Mouse (Mus musculus): ENCODE measurements around the gene Gdf11.

Gene Gdf11

DNA sequence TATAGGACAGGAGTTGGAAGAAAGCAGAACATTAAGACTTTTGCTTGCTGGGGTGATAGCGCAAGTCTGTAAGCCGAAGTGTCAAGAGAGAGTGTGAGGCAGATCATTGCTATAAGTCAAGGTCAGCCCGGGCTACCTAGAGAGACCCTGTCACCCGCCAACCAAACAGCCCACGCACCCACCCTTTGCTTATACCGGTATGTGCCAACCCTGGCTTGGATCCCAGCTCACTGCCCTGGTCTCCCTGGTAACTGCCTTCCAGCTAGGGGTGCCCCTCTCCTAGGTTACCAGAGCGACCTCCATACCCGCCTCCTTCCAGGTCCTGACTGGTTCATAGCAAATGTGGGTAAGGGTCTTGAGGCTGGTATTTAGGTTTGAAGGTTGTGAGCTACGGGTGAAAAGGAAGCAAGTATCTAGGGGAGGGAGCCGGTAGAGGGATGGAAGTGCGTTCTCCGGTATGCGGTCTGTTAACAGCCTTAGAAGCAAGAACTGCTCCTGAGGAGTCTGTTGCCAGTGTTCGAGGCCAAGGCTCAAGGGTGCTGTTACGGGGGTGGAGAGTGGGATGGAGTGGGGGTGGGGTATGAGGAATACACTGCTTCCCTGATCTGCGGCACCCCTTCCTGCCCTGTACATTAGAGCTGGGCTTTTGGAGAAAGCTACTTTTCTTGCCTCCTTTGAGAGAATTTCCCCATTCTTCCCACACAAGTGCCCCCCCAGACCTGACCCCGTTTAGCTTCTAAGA lies 4.6 kb upstream of the Gdf11 start:
- DNase-seq (ENCODE audit: low read depth, low spot score), result no peak

DNA sequence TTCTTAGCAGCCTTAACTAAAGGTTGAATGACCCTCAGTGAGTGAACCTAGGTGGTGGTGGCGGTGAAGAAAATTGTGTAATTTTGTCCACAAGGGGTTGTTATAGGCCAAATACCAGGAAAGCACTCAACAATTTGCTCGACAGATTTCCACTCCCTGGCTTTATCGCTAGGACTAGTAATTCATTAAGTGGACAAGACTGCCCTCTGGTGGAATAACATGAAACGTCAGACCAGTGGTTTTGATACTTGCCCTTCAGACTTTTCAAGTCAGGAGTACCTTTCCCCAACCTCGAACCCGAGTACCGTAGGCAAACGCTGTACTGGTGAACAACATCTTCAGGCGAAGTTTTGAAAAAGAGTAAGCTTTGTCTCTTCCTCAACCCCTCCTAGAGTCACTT lies 3.9 kb upstream of the Gdf11 start:
- peak; percentile 61 for DNase-seq (ENCODE audit: low read depth, low spot score)

DNA sequence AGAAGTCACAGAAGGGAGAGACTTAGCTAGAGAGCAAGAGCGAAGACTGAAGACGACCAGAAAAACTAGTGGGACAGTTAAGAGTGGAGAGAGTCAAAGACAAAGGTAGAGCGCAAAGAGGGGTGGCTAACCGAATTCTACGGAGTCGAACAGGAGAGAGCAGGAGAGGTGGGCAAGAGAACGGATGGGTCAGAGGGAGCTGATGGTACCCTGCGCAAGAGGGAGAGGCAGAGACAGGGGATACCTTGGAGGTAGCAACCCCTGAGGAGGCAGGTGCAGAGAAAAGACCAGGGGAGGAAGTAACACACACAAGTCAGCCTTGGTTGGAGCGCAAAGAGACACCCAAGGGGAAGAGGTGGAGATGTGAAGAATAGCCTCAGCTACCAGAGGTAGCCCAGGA lies 728 bp upstream of the Gdf11 start:
- no peak for DNase-seq (ENCODE audit: low read depth, low spot score)

DNA sequence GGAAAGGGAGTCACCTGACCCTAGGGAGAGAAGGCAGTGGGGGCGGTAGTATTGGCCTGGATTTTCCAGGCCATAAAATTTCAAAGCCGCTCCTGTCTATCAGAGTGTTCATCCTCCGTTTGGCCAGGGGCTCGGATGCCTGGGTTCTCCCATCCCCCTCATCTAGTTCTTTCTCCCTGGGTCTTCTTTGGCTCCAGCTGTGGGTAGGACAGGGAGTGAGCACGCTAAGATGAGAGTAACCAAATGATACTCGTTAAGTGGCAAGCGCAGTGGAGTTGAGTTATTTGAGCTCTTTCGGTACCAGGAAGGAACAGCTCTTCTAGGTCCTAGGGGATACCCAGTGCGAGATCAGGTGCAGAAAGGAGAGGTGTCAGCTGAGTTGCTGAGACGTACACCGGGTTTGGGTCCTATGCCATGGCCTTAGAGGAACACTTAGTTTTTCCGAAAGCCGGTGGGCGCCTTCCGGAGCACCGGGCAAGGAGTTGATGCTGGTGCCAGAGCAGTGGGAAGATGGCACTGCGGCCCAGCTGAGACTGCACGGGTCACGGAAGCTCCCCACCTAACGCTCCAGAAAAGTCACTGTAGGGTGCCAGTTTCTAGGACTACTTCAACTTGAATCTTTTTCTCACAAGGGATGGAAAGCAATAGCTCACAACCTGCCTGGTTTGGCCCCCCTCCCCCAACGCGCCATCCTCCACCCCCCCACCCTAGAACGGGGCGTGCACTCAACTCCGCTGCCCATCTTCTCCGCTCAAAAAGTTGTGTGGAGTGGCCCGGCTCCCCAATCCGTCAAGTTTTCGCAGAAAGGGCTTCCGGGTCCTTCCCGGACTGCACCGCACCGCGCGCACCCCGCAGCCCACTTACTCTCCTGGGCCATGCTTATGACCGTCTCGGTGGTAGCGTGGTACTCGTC lies 879 bp downstream of the Gdf11 start:
- DNase-seq (ENCODE audit: low read depth, low spot score), result no peak

DNA sequence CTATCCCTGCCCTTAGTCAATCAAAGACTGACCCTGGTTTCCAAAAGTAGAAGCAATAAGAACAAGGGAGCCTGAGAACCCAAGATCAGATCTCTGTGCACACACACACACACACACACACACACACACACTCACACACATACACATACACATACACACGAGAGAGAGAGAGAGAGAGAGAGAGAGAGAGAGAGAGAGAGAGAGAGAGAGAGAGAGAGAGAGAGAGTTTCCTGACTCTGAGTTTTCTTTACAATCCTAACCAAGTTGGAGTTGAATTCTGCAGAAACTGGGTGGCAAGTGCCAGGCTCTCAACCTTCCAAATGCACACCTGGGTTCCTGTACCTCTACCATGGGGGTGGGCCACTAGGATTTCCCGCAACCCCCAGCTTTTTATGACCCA lies 1.7 kb downstream of the Gdf11 start:
- no peak for DNase-seq (ENCODE audit: low read depth, low spot score)

DNA sequence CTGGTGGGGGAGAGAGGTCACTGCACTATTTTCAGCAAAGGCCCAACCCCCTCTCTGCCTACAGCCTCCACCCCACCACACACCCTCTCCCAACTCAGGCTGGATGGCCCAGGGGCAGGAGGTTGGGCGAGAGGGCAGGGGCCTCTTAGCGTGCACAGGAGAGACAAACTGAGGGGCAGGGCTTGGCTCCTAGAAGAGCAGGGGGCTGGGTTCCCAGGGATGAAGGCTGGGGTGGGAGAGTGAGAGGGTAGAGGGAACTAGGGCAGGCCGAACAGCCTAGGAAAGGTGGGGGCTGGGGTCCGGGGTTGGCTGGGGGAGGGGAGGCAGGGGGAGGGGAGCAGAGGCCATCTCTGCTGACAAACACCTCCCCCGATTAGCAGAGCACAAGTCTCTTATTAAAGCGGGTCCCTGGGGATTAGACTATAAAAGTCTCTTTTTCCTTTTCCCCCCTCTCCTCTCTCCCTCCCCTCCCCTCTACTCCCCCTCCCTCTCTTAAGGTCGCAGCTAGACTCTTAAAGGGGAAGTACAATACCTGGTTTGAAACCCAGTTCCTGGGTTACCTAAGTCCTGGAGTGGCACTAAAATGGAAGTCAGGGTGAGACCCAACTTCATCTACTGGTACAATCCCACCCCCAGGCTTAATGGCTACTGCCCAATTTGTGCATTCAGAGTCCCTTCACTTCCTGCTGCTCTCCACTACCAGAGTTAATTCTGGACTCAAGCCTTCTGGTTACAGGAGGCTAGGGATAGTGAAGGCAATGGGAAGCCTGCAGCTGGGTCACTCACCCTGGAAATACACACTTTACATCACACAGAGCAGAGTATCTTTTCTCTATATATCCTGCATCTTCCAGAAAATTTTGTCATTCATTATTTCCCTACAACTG lies 2.3 kb downstream of the Gdf11 start:
- no peak for DNase-seq (ENCODE audit: low read depth, low spot score)

DNA sequence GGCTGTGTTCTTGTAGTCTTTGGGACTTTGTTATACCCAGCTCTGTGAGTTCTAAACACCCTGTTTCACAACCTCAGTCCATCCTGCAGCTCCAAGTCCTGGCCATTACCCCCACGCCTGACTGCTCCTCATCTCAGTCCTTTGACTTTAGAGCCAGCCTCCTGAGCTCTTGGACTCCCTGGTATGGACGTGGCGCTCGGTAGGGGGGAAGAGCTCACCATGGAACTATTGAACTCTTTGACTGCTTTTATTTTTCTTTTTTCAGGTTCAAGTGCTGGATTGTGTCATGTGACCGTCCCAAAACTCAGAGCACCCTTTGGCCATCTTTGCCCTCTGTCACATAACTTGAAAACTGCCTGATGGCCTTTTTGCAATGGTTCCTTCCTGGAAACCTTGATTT lies 9.5 kb downstream of the Gdf11 start:
- no peak for DNase-seq (ENCODE audit: low read depth, low spot score)

DNA sequence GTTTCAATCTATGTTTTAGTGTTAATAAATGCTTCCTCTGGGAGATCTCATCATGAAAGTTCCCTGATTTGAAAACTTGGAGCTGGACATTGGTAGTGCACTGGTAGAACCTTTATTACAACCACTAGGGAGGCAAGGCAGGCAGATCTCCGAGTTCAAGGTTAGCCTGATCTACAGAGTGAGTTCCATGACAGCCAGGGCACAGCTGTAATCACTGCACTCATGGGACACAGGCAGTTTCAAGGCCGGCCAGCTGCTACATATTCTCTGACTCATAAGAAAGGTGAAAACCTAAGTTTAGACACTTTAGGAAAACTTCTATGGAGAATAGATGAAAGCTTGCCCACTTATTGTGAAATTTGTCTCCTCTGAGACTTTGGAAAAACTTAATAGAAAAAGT lies 12.7 kb downstream of the Gdf11 start:
- no peak for DNase-seq (ENCODE audit: low read depth, low spot score)

DNA sequence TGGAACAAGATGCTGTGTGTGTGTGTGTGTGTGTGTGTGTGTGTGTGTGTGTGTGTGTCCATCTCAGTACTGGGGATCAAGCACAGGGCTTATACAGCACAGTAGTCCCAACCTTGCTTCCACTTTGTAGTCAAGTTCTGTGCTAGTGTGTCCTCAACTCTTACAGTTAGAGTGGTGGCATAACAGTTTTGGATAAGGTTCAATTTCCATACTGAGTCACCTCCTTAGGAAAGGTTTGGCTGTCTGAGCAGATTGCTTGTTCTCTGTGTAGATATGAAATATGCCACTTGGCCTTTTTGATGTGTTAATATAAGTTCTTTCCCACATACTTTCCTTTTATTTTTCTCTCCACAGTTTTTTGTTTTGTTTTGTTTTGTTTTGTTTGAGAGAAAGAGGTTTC lies 13.2 kb downstream of the Gdf11 start:
- DNase-seq (ENCODE audit: low read depth, low spot score), result no peak

DNA sequence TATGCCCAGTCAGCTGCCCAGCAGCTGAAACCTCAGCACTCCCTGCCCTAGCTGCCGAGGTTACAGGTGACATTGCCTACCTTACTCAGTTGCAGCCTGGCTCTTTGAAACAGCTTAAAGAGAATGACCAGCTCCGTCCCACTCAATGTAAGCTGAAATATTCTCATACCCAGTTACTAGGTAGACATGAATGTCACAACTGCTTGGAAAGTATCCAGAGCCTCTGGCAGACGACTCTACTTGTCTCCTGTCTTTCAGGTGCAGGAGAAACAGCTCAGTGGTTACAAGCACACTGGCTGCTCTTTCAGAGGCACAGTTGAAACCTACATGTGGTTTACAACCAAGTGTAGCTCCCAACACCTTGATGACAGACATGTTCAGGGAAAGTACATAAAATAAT lies 21.2 kb downstream of the Gdf11 start:
- no peak for DNase-seq (ENCODE audit: low read depth, low spot score)

DNA sequence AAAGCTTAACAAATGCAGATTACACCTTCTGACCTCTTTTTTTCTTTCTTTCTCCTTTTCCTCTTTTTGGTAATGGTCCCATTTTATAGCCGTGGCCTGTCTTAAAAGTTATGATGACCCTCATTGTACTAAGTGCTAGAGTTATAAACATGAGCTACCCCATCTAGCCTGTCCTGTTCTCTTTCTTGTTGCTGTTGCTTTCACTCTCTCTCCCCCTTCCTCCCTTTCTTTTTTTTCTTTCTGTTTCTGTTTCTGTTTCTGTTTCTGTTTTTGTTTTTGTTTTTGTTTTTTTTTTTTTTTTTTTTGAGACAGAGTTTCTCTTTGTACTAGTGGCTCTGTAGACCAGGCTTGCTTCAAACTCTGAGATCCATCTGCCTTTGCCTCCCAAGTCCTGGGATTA lies 25.0 kb downstream of the Gdf11 start:
- DNase-seq (ENCODE audit: low read depth, low spot score), result no peak

DNA sequence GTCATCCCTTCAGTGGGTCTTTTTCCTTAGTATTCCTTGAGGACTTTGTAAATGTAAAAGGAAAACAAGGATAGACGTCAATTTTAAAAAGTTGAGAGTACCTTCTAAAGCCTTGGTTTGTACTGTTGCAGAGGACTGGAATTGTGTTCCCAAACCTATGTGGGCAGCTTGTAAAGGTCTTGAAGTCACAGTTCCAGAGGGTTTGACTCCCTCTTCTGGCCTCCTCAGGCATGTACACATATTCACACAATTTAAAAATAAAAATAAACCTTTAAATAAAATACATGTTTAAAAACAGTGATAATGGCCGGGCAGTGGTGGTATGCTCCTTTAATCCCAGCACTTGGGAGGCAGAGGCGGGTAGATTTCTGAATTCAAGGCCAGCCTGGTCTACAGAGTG lies 25.5 kb downstream of the Gdf11 start:
- DNase-seq (ENCODE audit: low read depth, low spot score), result no peak

DNA sequence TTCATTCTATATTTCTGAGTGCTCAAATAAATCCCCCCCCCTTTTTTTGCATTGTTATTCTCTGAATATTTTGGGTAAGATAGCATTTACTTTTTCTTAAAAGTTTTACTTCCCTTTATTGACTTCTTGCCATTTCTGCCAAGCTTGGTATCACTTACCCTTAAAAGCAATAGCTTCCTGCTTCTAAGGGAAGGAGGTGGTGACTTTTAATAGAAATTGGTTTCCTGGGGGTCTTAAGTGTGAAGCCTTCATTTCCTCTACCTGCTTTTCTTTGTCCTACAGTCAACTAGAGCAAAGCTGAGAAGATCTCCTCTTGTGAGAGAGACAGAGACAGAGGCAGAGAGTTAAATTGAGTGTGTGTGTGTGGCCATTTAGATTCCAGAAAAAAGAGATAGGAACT lies 30.3 kb downstream of the Gdf11 start:
- no peak for DNase-seq (ENCODE audit: low read depth, low spot score)

DNA sequence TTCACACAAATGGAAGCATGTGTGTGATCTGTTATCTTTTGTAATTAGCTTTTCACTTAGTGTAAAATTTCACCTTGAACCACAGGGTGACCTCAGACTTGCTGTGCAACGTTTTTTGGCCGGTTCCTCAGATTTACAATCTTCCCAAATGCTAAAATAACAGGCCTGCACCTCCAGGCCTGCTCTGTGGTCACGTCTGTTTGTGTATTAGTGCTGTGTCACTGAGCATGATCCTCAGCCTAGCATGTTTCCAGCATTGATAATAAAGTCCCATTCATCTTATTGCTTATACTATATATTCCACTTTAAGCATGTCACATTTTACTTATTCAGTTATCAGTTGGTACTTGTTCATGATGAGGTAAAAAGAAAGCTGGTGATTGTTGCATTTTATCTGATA lies 41.2 kb downstream of the Gdf11 start:
- no peak for DNase-seq (ENCODE audit: low read depth, low spot score)

DNA sequence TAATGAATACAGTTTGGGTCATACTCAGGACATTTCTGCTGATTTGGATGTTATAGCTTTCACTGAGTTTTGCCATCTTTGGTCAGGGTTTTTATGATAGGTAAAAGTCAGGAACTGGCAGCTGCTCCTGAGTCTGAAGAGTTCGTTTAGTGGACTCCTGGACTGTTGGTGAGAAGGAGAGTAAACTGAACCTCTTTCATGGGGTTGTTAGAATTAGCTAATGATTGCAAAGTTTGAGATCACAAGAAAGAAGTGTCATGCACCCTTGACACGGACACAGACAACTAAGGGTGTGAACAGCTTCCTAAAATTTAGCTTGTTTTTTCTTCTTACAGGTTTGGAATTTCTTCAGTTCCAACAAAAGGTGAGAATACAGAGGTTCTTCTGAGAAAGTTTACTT lies 43.1 kb downstream of the Gdf11 start:
- DNase-seq (ENCODE audit: low read depth, low spot score), result no peak

DNA sequence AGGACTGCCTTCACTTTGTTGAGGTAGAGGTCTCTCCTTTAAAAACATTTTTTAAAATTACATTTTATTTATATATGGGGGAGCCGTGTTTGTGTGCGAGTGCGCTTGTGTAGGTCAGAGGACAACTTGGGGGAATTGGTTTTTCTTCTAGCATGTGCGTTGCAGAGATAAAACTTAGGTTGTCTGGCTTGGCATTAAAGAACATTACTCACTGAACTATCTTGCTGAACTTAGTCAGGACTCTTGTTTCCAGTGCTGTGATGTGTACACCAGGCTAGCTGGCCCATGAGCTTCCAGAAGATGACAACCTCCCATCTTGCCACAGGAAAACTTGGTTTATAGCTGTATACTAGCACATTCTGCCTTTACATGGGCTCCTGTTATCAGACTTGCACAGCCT lies 44.9 kb downstream of the Gdf11 start:
- no peak for DNase-seq (ENCODE audit: low read depth, low spot score)

DNA sequence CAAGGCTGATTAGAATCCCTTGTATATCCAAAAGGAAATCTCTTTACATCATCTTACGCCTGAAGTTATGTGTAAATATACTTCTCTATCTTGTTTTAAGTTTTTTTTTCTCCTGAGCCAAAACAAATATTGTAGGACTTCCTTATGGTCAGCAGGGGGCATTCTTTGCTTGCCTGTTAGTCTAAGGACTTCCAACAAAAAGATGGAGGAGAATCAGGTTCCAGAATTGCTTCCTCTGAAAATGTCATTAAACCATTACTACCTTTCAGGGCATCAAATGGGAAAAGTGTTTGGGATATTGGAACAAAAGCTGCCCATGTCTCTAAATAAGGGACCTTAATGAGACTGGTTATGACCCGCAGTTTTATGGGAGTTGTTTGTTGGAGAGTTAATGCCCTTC lies 46.0 kb downstream of the Gdf11 start:
- no peak for DNase-seq (ENCODE audit: low read depth, low spot score)

DNA sequence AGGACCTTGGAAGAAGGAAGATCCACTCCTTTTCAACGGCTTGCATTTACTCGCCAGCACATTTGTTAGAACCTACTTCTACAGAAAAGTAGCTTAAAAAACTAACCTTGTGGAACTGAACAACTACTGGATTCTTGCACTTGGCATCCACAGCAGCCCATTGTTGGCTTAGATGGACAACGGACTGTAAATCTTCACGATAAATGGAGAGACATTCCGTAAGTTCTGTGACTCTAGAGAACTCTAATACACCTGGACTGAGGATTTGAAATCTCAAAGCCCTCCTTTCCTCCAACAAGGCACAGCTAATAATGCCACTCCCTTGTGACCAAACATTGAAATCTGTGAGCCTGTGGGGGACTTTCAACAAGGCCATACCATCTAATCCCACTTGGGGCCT lies 48.3 kb downstream of the Gdf11 start:
- DNase-seq (ENCODE audit: low read depth, low spot score), result no peak

DNA sequence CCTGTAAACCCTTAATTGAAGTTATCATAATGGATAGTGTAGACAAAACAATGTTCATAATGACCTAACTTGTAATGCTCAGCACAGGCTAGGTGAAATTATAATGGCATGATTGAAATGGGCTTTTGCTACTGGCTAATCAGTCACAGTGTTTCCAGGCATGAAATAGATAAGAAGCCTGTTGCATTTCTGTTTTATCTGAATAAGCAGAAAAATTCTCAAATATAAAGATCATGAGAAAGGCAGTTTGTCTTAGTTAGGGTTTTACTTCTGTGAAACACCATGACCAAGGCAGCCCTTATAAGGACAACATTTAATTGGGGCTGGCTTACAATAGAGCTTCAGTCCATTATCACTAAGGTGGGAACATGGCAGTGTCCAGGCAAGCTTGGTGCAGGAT lies 50.9 kb downstream of the Gdf11 start:
- DNase-seq (ENCODE audit: low read depth, low spot score), result no peak

DNA sequence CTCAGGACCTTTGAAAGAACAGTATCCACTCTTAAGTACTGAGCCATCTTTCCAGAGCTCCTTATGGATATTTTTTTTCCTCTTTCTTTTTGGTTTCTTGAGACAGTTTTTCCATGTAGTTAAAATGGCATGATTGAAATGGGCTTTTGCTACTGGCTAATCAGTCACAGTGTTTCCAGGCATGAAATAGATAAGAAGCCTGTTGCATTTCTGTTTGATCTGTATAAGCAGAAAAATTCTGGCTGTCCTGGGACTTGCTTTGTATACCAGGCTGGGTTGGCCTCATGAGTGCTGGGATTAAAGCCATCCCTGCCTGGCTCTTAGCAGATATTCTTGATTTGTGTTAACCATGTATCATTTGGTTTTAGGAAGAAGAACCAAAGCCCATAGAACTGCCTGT lies 52.1 kb downstream of the Gdf11 start:
- DNase-seq (ENCODE audit: low read depth, low spot score), result no peak

DNA sequence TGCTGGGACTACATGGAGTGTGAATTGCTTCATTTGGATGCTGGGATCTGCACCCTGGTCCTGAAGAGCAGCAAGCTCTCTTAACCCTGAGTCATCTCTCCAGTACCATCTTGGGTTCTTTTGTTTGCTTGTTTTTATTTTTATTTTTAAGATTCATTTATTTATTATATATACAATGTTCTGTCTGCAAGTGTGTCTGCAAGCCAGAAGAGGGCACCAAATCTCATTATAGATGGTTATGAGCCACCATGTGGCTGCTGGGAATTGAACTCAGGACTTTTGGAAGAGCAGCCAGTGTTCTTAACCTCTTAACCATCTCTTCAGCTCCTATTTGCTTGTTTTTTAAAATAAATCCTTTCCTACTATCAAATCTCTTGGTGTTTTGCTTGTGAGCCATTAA lies 54.1 kb downstream of the Gdf11 start:
- DNase-seq (ENCODE audit: low read depth, low spot score), result no peak
